Mouse (Mus musculus) regulatory T cell (primary cell): Measurements from ENCODE around the gene Cab39.

ENCODE experiments used
- in situ Hi-C: fragments of 300-600 bp; cut with MboI, MseI; formaldehyde crosslinking; loops from one replicate; pipeline ENCODE4 v1.15.1; 2025; ENCODE audit warnings: high pct_unique_total_duplicates

The Cab39 gene

DNA sequence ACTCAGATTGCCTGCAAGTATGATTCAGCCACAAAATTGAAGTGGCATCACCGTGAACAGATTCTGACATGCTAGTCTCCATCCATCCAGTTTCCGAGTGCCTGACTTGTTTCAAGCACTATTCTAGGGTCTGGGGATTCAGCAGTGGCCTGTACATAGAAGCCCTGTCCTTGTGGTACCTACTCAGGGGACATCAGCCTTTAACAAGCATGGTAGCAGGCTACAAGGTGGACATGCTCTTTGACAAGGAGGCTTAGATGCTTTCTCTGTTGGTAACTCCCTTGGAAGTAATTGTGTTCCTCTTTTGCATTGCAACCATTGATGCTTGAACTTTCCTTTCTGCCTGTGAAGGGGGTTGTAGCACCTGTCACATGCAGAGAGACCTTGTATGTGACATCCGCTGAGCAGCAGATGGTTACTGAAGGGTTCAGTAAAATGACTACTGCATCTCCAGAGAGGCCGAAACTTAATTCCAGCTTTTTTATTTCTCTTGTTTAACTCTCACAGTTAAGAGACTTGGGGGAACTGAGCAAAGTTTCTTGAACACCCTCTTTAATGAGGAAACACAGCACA, 50.1 kb downstream of the Cab39 start:
- in situ Hi-C loops = no loop called here

- in situ Hi-C loops = no loop called here
These were observed 51.7 kb downstream of the Cab39 start for GRCm38 (mm10) chr1:85844981-85845380.

- in situ Hi-C loops = no loop called here
These were observed 52.2 kb downstream of the Cab39 start for GRCm38 (mm10) chr1:85845476-85845875.

DNA sequence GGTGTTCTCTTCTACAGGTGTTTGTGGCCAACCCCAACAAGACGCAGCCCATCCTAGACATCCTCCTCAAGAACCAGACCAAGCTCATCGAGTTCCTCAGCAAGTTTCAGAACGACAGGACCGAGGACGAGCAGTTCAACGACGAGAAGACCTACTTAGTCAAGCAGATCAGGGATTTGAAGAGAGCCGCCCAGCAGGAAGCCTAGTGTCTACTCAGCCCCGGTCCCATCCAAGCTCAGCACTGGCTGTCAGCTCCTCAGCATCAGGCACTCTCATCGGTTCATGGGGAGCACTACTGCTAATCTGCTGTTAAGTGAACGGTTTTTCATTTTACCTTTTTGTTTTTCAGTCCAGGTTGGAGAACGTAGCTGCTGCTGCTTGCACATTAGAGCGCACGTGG, 55.8 kb downstream of the Cab39 start:
- in situ Hi-C loops = no loop called here

- in situ Hi-C loops = loop anchor here (5.0 to 25.0 kb wide), 4 partner anchors 41 to 739 kb away; partner anchors contain the start of genes A530032D15Rik, Gm10553 and Itm2c
These were observed 57.6 kb downstream of the Cab39 start for GRCm38 (mm10) chr1:85850851-85851250.

DNA sequence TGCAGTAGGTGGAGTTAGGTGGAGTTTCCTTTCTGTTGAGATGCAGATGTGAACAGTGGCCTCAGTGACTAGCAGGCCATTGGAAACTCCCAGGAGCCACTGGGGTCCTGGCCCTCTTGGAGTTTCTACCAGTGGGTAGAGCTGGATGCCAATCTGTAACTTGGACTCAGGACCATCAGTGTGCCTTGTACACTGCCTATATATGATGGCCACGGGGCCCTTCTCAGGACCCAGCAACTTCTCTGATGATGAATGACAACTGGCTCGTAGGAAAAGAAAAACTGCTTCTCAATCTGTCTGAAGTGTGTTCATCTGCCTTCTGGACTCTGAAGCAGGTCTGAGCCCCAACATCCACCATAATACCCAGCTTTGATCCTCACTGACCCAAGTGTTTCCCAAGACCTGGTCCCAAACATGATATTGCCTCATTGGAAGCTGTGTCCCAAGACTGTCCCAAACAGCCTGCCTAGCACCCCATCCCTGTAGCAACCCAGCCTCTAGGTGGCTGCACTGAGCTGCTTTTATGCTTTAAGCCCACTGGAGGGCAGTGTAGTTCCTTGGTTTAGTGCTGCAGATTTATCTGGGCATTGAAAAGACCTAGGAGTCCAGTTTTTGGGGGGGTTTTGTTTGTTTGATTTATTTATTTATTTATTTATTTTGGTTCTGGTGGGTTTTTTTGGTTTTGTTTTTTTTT, 59.9 kb downstream of the Cab39 start:
- in situ Hi-C loops = loop anchor here (5.0 to 25.0 kb wide), 4 partner anchors 39 to 741 kb away; partner anchors contain the start of genes A530032D15Rik, Gm10553 and Itm2c

- in situ Hi-C loops = loop anchor here (5.0 to 25.0 kb wide), 4 partner anchors 38 to 742 kb away; partner anchors contain the start of genes A530032D15Rik, Gm10553 and Itm2c
These were observed 60.6 kb downstream of the Cab39 start for GRCm38 (mm10) chr1:85853865-85854264.

DNA sequence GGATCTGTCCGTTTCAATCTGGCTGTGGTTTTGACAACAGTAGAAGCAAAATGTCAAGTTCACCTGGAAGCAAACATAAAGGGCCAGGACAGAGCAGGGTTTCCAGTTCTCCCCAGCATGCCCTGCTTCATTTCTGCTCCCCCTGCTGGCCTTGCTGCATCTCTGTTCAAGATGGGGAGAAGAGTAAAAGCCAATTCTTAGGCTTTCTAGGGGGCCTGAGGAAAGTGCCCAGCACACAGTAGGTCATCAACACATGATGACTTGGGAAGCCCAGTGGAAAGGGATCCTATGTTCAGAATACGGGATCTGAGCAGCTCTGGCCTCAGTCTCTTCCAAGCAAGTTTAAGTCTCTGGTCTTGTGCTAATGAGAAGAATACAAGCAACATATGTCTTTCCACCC, 61.2 kb downstream of the Cab39 start:
- in situ Hi-C loops = loop anchor here (5.0 to 25.0 kb wide), 4 partner anchors 38 to 742 kb away; partner anchors contain the start of genes A530032D15Rik, Gm10553 and Itm2c

GRCm38 (mm10) chr1:85856266-85856665, 63.0 kb downstream of the Cab39 start:
- in situ Hi-C loops = loop anchor here (25.0 kb wide), 1 partner anchor 744 kb away; the partner anchor contains the start of genes A530032D15Rik and Gm10553

GRCm38 (mm10) chr1:85857261-85857754, 64.1 kb downstream of the Cab39 start:
- in situ Hi-C loops = loop anchor here (25.0 kb wide), 1 partner anchor 745 kb away; the partner anchor contains the start of genes A530032D15Rik and Gm10553

- in situ Hi-C loops = loop anchor here (25.0 kb wide), 1 partner anchor 752 kb away; the partner anchor contains the start of genes A530032D15Rik and Gm10553
These were observed 71.1 kb downstream of the Cab39 start for GRCm38 (mm10) chr1:85864383-85864782.

GRCm38 (mm10) chr1:85870001-85870400, 76.8 kb downstream of the Cab39 start:
- in situ Hi-C loops = loop anchor here (25.0 kb wide), 1 partner anchor 758 kb away; the partner anchor contains the start of genes A530032D15Rik and Gm10553

- in situ Hi-C loops = loop anchor here (25.0 kb wide), 1 partner anchor 758 kb away; the partner anchor contains the start of genes A530032D15Rik and Gm10553
These were observed 77.3 kb downstream of the Cab39 start for GRCm38 (mm10) chr1:85870546-85870945.

DNA sequence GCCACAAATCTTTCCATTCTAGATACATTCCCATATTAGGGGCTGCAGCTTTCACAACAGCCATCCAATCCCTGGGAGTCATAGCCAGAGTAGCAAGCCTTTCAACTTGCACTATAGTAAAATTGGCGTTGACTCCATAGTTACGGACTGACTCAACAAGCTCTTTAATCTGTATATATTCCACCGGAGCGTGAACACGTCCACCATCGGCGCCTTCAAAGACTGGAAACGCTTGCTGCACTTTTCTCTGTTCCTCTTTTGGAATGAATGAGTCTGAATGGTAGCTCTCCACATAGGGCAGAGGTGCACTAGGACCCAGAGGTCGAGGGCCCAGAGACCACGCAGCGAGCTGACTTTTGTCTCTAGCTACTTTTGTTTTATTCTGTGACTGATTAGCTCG, 88.8 kb downstream of the Cab39 start:
- in situ Hi-C loops = no loop called here

- in situ Hi-C loops = no loop called here
These were observed 94.0 kb downstream of the Cab39 start for GRCm38 (mm10) chr1:85887221-85887620.

- in situ Hi-C loops = loop anchor here (5.0 kb wide), 1 partner anchor 42 kb away; no protein-coding TSS in a partner anchor
These were observed 101.0 kb downstream of the Cab39 start, which contains the start of gene Itm2c for GRCm38 (mm10) chr1:85894231-85894747. Itm2c (plus strand) TSS chr1:85894281.

DNA sequence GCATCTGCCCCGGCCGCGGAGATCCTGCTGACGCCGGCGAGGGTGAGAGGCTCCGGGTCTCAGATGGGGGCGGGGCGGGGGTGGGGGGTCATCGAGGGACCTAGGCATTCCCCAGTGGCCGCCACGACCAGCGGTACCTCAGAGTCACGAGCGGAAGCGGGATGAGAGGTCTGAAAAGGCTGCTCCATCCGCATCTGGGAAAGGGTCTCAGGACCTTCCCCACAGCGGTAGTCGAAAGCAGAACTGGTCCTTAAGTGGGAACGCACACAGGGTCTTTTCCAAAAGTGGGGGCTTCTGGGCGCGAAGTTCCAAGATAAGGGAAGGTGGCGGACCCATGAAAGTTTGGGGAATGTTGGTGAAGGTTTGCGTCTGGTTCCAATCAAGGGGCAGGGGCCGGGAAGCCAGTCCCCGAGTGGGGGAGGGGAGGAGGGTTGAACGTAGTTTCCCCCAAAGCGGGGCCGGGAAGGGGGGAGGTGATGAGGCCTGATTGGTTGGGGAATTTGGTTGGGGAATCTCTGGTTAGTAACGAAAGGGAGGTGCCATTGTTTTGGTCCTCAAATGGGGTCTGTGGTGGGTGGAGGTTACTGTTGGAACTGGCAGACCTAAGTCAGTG, 101.6 kb downstream of the Cab39 start:
- in situ Hi-C loops = loop anchor here (5.0 kb wide), 1 partner anchor 43 kb away; no protein-coding TSS in a partner anchor

DNA sequence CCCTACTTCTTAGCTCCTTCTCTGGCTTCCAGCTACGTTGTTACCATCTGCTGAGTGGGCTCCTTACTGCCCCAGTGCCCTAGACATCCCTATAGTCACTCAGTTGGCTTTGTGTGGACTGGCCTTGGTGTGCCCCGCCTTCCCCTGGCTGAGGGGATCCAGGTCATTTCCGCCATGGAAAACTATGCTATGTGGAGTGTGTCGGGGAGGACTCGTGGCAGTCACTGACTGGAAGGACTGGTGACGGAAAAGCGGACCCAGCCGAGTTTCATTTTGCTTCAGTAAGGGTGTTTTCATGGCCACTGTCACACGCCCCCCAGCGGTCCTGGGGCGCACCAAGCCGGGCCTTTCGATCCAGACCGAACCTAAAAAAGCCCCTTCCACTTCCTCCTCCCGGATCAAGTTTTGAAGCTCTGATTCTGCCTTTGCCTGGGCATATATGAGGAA, 102.2 kb downstream of the Cab39 start:
- in situ Hi-C loops = no loop called here

GRCm38 (mm10) chr1:85896110-85896509, 102.9 kb downstream of the Cab39 start:
- in situ Hi-C loops = no loop called here

DNA sequence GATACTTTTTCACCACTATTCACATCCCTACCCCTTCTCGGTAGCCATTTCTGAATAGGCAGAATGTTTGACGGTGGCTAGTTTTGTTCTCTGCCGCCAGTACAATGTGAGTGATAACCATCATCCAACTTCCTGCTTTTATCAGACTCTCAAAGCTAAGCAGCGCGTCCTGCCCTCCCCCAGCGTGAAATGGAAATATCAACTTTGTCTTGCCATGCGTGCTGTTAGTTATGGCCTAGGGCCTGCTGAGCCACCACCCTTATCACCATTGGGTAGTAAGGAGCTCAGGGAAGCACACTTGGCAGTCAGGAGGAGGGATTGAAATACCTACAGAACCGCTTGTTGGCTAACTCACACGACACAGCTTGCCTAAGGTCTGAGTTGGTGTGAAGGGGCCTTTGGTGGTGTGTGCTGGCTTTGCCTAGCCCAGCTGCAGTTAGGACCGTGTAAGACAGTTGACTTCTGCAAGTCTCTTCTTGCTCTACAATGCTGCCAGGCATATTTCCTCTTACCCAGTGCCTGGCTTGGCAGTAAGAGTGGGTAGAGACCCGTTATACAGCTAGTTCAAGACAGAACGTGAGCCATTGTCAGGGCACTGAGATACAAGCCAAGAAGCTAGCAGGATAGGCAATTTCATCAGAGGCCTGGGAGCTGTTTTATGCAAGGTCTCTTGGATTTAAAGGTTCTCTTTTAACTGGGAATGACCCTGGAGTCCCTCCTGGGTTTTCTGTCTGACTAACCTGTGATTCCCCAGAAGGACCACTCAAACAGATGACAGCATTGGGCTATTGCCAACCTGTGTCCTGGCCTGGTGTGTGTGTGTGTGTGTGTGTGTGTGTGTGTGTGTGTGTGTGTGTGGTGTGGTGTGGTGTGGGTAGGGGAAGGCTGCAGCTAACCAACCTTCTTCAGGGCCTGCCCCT, 103.8 kb downstream of the Cab39 start:
- in situ Hi-C loops = no loop called here
